Mouse (Mus musculus): ENCODE results near the gene Tmem161a. TPM values are rescaled to one million over a fixed set of nuclear protein-coding genes. Genes with fewer than 3 reads are reported as not detected.

Tmem161a gene
- total RNA-seq, 1 experiment: 73.9 TPM

DNA sequence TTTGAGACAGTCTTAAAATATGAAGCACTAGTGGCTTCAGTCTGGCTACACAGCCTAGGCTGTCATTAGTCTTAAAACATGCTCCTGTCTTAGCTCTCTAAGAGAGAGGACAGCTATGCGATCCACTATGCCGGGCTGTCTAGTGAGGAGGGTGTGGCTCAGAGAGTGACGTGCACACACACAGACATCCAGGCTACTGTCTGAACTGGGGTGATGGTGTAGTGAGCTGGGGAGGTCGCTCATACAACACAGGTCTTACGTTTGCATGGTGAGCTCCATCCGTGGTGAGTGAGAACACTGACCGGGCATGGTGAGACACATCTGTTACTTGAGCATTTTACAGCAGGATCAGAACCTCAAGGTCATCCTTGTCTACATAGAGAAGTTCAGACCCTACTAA, 916 bp upstream of the Tmem161a start:
- TF ChIP-seq MAFK (IDR thresholded peaks at IDR 0.05; ENCODE audit: insufficient read depth, low read depth, low read length) (no peak), ZC3H11A (IDR thresholded peaks at IDR 0.05; ENCODE audit: borderline replicate concordance, low read depth, low read length) (no peak), HCFC1 (IDR thresholded peaks at IDR 0.05; ENCODE audit: borderline replicate concordance, insufficient read depth, low read length) (no peak), CHD2 (IDR thresholded peaks at IDR 0.05; ENCODE audit: low read depth, low read length) (no peak), ZNF384 (IDR thresholded peaks at IDR 0.05; ENCODE audit: low read depth, low read length) (no peak)
- DNase-seq (ENCODE audit: low read depth, low spot score): no peak
- Histone ChIP-seq H3K27ac (ENCODE audit: insufficient read depth, low read depth, low read length, poor library complexity, severe bottlenecking) (no peak overlapping the region), H3K4me1 (ENCODE audit: control insufficient read depth in 2 of 2, insufficient read depth in 2 of 2, low read length in 2 of 2, poor library complexity in 1 of 2) (peaks cover 1 to 11% of the 10 kb centered on the region in 2 experiments; a peak in 2 of 4 replicates), H3K4me3 (ENCODE audit: insufficient read depth in 1 of 2, low read depth in 1 of 2, low read length in 2 of 2, poor library complexity in 1 of 2, severe bottlenecking in 1 of 2) (no peak overlapping the region), H3K9ac (ENCODE audit: insufficient read depth, low read depth, low read length, poor library complexity, severe bottlenecking) (no peak overlapping the region), H3K36me3 (ENCODE audit: control insufficient read depth, insufficient read depth, low read length, poor library complexity, severe bottlenecking) (peaks cover 3% of the 10 kb centered on the region; the same call in 1 of the 2 replicates), H3K9me3 (ENCODE audit: control insufficient read depth, insufficient read depth, low read depth, low read length) (no peaks in the 10 kb centered on the region)
- in situ Hi-C loops (cut with MboI; ENCODE audit: low sequenced_read_pairs in 2 of 2, unreplicated experiment in 2 of 2): no loop called here

DNA sequence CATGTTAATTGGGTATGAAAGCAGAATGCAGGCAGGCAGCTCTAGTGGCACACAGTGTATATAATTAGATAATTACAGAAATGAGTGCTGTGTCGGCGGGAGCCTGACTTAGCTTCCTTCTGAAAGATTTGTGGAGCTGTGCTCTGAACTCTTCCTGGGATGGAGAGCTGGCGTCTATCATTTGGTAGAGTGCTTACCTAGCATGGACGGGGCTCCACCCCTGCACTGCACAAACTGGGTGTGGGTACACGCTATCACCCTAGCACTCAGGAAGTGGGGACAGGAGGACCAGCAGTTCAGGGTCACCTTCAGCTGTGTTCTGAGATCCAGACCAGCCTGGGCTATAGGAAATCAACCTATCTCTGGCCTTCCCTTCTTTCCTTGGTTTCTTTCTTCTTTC, 1.2 kb downstream of the Tmem161a start:
- H3K9ac ChIP-seq (ENCODE audit: insufficient read depth, low read depth, low read length, poor library complexity, severe bottlenecking): no peak overlapping the region
- DNase-seq (ENCODE audit: low read depth, low spot score): no peak
- H3K4me3 ChIP-seq (ENCODE audit: insufficient read depth in 1 of 2, low read depth in 1 of 2, low read length in 2 of 2, poor library complexity in 1 of 2, severe bottlenecking in 1 of 2): no peak overlapping the region
- peaks cover 10% of the 10 kb centered on the region; the same call in 1 of the 2 replicates for H3K36me3 ChIP-seq (ENCODE audit: control insufficient read depth, insufficient read depth, low read length, poor library complexity, severe bottlenecking)
- H3K9me3 ChIP-seq (ENCODE audit: control insufficient read depth, insufficient read depth, low read depth, low read length): no peaks in the 10 kb centered on the region
- in situ Hi-C loops (cut with MboI; ENCODE audit: low sequenced_read_pairs in 2 of 2, unreplicated experiment in 2 of 2): no loop called here
- no peak for TF ChIP-seq HCFC1 (IDR thresholded peaks at IDR 0.05; ENCODE audit: borderline replicate concordance, insufficient read depth, low read length)
- no peak for TF ChIP-seq ZC3H11A (IDR thresholded peaks at IDR 0.05; ENCODE audit: borderline replicate concordance, low read depth, low read length)
- no peak for TF ChIP-seq MAFK (IDR thresholded peaks at IDR 0.05; ENCODE audit: insufficient read depth, low read depth, low read length)
- H3K27ac ChIP-seq (ENCODE audit: insufficient read depth, low read depth, low read length, poor library complexity, severe bottlenecking): no peak overlapping the region
- H3K4me1 ChIP-seq (ENCODE audit: control insufficient read depth in 2 of 2, insufficient read depth in 2 of 2, low read length in 2 of 2, poor library complexity in 1 of 2): peaks cover 1 to 11% of the 10 kb centered on the region in 2 experiments; a peak in 2 of 4 replicates

DNA sequence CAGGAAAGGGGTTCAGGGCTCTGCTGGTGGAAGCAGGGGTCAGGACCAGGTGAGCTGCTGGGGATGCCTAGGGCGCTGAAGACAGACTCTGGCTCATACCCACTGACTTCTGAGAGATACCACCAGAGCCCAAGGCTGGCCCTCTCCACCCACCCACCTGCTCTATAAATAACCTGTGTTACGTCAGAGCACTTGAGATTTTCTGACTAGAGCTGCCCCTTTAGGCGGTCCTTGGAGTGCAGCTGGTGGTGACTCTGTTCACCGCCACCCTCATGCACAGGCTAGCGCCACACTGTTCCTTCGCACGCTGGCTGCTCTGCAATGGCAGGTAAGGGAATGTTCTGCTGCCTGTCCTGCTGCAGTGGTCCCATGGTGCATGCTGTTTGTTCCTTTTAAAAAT, 1.9 kb downstream of the Tmem161a start:
- peaks cover 1 to 11% of the 10 kb centered on the region in 2 experiments; a peak in 2 of 4 replicates for H3K4me1 ChIP-seq (ENCODE audit: control insufficient read depth in 2 of 2, insufficient read depth in 2 of 2, low read length in 2 of 2, poor library complexity in 1 of 2)
- no peak for DNase-seq (ENCODE audit: low read depth, low spot score)
- no peak overlapping the region for H3K27ac ChIP-seq (ENCODE audit: insufficient read depth, low read depth, low read length, poor library complexity, severe bottlenecking)
- H3K4me3 ChIP-seq (ENCODE audit: insufficient read depth in 1 of 2, low read depth in 1 of 2, low read length in 2 of 2, poor library complexity in 1 of 2, severe bottlenecking in 1 of 2): no peak overlapping the region
- no peak for TF ChIP-seq MAFK (IDR thresholded peaks at IDR 0.05; ENCODE audit: insufficient read depth, low read depth, low read length)
- TF ChIP-seq CHD2 (IDR thresholded peaks at IDR 0.05; ENCODE audit: low read depth, low read length): no peak
- no peak for TF ChIP-seq ZNF384 (IDR thresholded peaks at IDR 0.05; ENCODE audit: low read depth, low read length)
- no peak for TF ChIP-seq HCFC1 (IDR thresholded peaks at IDR 0.05; ENCODE audit: borderline replicate concordance, insufficient read depth, low read length)
- TF ChIP-seq ZC3H11A (IDR thresholded peaks at IDR 0.05; ENCODE audit: borderline replicate concordance, low read depth, low read length): no peak
- peaks cover 10% of the 10 kb centered on the region; the same call in 1 of the 2 replicates for H3K36me3 ChIP-seq (ENCODE audit: control insufficient read depth, insufficient read depth, low read length, poor library complexity, severe bottlenecking)
- H3K9me3 ChIP-seq (ENCODE audit: control insufficient read depth, insufficient read depth, low read depth, low read length): no peaks in the 10 kb centered on the region
- H3K9ac ChIP-seq (ENCODE audit: insufficient read depth, low read depth, low read length, poor library complexity, severe bottlenecking): no peak overlapping the region
- in situ Hi-C loops (cut with MboI; ENCODE audit: low sequenced_read_pairs in 2 of 2, unreplicated experiment in 2 of 2): no loop called here

DNA sequence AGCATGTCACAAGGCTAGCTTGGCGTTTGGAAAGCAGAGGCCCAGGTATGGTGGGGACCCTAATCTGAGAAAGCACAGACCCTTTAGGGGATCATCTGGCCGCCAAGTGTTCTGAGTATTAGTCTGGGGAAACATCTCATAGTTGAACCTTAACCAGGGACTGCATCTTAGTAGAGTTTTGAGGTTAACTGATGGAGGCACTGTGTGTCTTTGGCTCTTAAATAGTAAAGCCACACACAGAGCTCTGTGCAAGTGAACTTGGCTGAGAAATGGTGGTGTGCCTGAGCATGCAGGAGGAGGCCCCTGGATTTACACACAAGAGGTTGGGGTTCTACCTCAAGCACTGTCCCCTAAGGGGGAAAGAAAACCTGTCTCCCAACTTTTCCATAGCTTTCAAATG, 6.1 kb downstream of the Tmem161a start:
- H3K4me3 ChIP-seq (ENCODE audit: insufficient read depth in 1 of 2, low read depth in 1 of 2, low read length in 2 of 2, poor library complexity in 1 of 2, severe bottlenecking in 1 of 2): no peak overlapping the region
- H3K9ac ChIP-seq (ENCODE audit: insufficient read depth, low read depth, low read length, poor library complexity, severe bottlenecking): no peak overlapping the region
- H3K9me3 ChIP-seq (ENCODE audit: control insufficient read depth, insufficient read depth, low read depth, low read length): no peaks in the 10 kb centered on the region
- DNase-seq (ENCODE audit: low read depth, low spot score): no peak
- peaks cover 10% of the 10 kb centered on the region; the same call in 1 of the 2 replicates for H3K36me3 ChIP-seq (ENCODE audit: control insufficient read depth, insufficient read depth, low read length, poor library complexity, severe bottlenecking)
- in situ Hi-C loops (cut with MboI; ENCODE audit: low sequenced_read_pairs in 2 of 2, unreplicated experiment in 2 of 2): no loop called here
- peaks cover 0 to 9% of the 10 kb centered on the region in 2 experiments; a peak in 2 of 4 replicates for H3K4me1 ChIP-seq (ENCODE audit: control insufficient read depth in 2 of 2, insufficient read depth in 2 of 2, low read length in 2 of 2, poor library complexity in 1 of 2)
- TF ChIP-seq ZNF384 (IDR thresholded peaks at IDR 0.05; ENCODE audit: low read depth, low read length): peak; percentile 93
- no peak for TF ChIP-seq ZC3H11A (IDR thresholded peaks at IDR 0.05; ENCODE audit: borderline replicate concordance, low read depth, low read length)
- TF ChIP-seq MAFK (IDR thresholded peaks at IDR 0.05; ENCODE audit: insufficient read depth, low read depth, low read length): no peak
- no peak overlapping the region for H3K27ac ChIP-seq (ENCODE audit: insufficient read depth, low read depth, low read length, poor library complexity, severe bottlenecking)

GRCm38 (mm10) chr8:70179082-70179481, 6.9 kb downstream of the Tmem161a start:
- H3K36me3 ChIP-seq (ENCODE audit: control insufficient read depth, insufficient read depth, low read length, poor library complexity, severe bottlenecking): peaks cover 10% of the 10 kb centered on the region; the same call in 1 of the 2 replicates
- in situ Hi-C loops (cut with MboI; ENCODE audit: low sequenced_read_pairs in 2 of 2, unreplicated experiment in 2 of 2): no loop called here
- TF ChIP-seq ZC3H11A (IDR thresholded peaks at IDR 0.05; ENCODE audit: borderline replicate concordance, low read depth, low read length): no peak
- no peak for TF ChIP-seq MAFK (IDR thresholded peaks at IDR 0.05; ENCODE audit: insufficient read depth, low read depth, low read length)
- no peak for TF ChIP-seq ZNF384 (IDR thresholded peaks at IDR 0.05; ENCODE audit: low read depth, low read length)
- no peak for TF ChIP-seq HCFC1 (IDR thresholded peaks at IDR 0.05; ENCODE audit: borderline replicate concordance, insufficient read depth, low read length)
- no peak for TF ChIP-seq CHD2 (IDR thresholded peaks at IDR 0.05; ENCODE audit: low read depth, low read length)
- peaks cover 0 to 5% of the 10 kb centered on the region in 2 experiments; a peak in 1 of 4 replicates for H3K4me1 ChIP-seq (ENCODE audit: control insufficient read depth in 2 of 2, insufficient read depth in 2 of 2, low read length in 2 of 2, poor library complexity in 1 of 2)
- DNase-seq (ENCODE audit: low read depth, low spot score): no peak
- no peak overlapping the region for H3K4me3 ChIP-seq (ENCODE audit: insufficient read depth in 1 of 2, low read depth in 1 of 2, low read length in 2 of 2, poor library complexity in 1 of 2, severe bottlenecking in 1 of 2)
- H3K27ac ChIP-seq (ENCODE audit: insufficient read depth, low read depth, low read length, poor library complexity, severe bottlenecking): no peak overlapping the region
- no peak overlapping the region for H3K9ac ChIP-seq (ENCODE audit: insufficient read depth, low read depth, low read length, poor library complexity, severe bottlenecking)
- H3K9me3 ChIP-seq (ENCODE audit: control insufficient read depth, insufficient read depth, low read depth, low read length): no peaks in the 10 kb centered on the region
